Mouse (Mus musculus): ENCODE data around the gene Apoc2. TPM values are rescaled to one million over a fixed set of nuclear protein-coding genes. Genes with fewer than 3 reads are reported as not detected.
A peak's percentile ranks its signal among the peaks of the same experiment; 100 is the strongest.

Gene Apoc2
- polyA plus RNA-seq, 1 experiment from 2014 or later = 4.9 TPM

- WGBS (ENCODE audit: insufficient replicate concordance) = 86% methylated on average over 34 of the region's 34 CpGs
- ATAC-seq (replicated peaks; ENCODE audit: insufficient number of reproducible peaks, low FRiP score, low TSS enrichment) = no peak
- Histone ChIP-seq H3K36me3 (ENCODE audit: control insufficient read depth, insufficient read depth, low read length) (peaks cover 6% of the 10 kb centered on the region), H3K4me3 (ENCODE audit: low read depth, low read length) (no peak overlapping the region), H3K9ac (ENCODE audit: low read depth, low read length) (no peak overlapping the region), H3K9me3 (replicated peaks; ENCODE audit: control insufficient read depth, low read length) (no peaks in the 10 kb centered on the region), H3K4me2 (no peak overlapping the region), H3K27me3 (ENCODE audit: control insufficient read depth, insufficient read depth, low read length) (no peaks in the 10 kb centered on the region), H3K4me1 (ENCODE audit: control insufficient read depth, insufficient read depth, low read length) (peaks cover 48% of the 10 kb centered on the region), H3K27ac (ENCODE audit: low read depth, low read length) (0 out of 2 replicates have a peak overlapping the region, but pooled peaks have one; percentile 88)
Measured at GRCm38 (mm10) chr7:19696336-19696873, 18.7 kb upstream of the Apoc2 start.

- H3K9me3 ChIP-seq (replicated peaks; ENCODE audit: control insufficient read depth, low read length) = no peaks in the 10 kb centered on the region
- H3K4me2 ChIP-seq = no peak overlapping the region
- peaks cover 6% of the 10 kb centered on the region for H3K36me3 ChIP-seq (ENCODE audit: control insufficient read depth, insufficient read depth, low read length)
- H3K4me3 ChIP-seq (ENCODE audit: low read depth, low read length) = no peak overlapping the region
- WGBS (ENCODE audit: insufficient replicate concordance) = 58% methylated on average over 6 of the region's 6 CpGs
- no peak overlapping the region for H3K9ac ChIP-seq (ENCODE audit: low read depth, low read length)
- peaks cover 44% of the 10 kb centered on the region for H3K4me1 ChIP-seq (ENCODE audit: control insufficient read depth, insufficient read depth, low read length)
- ATAC-seq (replicated peaks; ENCODE audit: insufficient number of reproducible peaks, low FRiP score, low TSS enrichment) = no peak
- no peaks in the 10 kb centered on the region for H3K27me3 ChIP-seq (ENCODE audit: control insufficient read depth, insufficient read depth, low read length)
- 0 out of 2 replicates have a peak overlapping the region, but pooled peaks have one; percentile 88 for H3K27ac ChIP-seq (ENCODE audit: low read depth, low read length)
Measured at GRCm38 (mm10) chr7:19695881-19696280, 18.1 kb upstream of the Apoc2 start.

GRCm38 (mm10) chr7:19695213-19695594 lies 17.5 kb upstream of the Apoc2 start:
- peaks cover 6% of the 10 kb centered on the region for H3K36me3 ChIP-seq (ENCODE audit: control insufficient read depth, insufficient read depth, low read length)
- peaks cover 38% of the 10 kb centered on the region for H3K4me1 ChIP-seq (ENCODE audit: control insufficient read depth, insufficient read depth, low read length)
- H3K9me3 ChIP-seq (replicated peaks; ENCODE audit: control insufficient read depth, low read length) = no peaks in the 10 kb centered on the region
- peak overlapping the region; percentile 88 for H3K27ac ChIP-seq (ENCODE audit: low read depth, low read length)
- no peak overlapping the region for H3K9ac ChIP-seq (ENCODE audit: low read depth, low read length)
- WGBS (ENCODE audit: insufficient replicate concordance) = 6% methylated on average over 8 of the region's 8 CpGs
- no peak overlapping the region for H3K4me3 ChIP-seq (ENCODE audit: low read depth, low read length)
- no peaks in the 10 kb centered on the region for H3K27me3 ChIP-seq (ENCODE audit: control insufficient read depth, insufficient read depth, low read length)
- no peak for ATAC-seq (replicated peaks; ENCODE audit: insufficient number of reproducible peaks, low FRiP score, low TSS enrichment)
- peak overlapping the region; percentile 25 for H3K4me2 ChIP-seq

GRCm38 (mm10) chr7:19694336-19695212 lies 16.8 kb upstream of the Apoc2 start:
- peak overlapping the region; percentile 25 for H3K4me2 ChIP-seq
- ATAC-seq (replicated peaks; ENCODE audit: insufficient number of reproducible peaks, low FRiP score, low TSS enrichment) = no peak
- 68% methylated on average over 10 of the region's 10 CpGs for WGBS (ENCODE audit: insufficient replicate concordance)
- peaks cover 38% of the 10 kb centered on the region for H3K4me1 ChIP-seq (ENCODE audit: control insufficient read depth, insufficient read depth, low read length)
- H3K4me3 ChIP-seq (ENCODE audit: low read depth, low read length) = no peak overlapping the region
- H3K9ac ChIP-seq (ENCODE audit: low read depth, low read length) = no peak overlapping the region
- peaks cover 6% of the 10 kb centered on the region for H3K36me3 ChIP-seq (ENCODE audit: control insufficient read depth, insufficient read depth, low read length)
- peak overlapping the region; percentile 88 for H3K27ac ChIP-seq (ENCODE audit: low read depth, low read length)
- H3K9me3 ChIP-seq (replicated peaks; ENCODE audit: control insufficient read depth, low read length) = no peaks in the 10 kb centered on the region
- no peaks in the 10 kb centered on the region for H3K27me3 ChIP-seq (ENCODE audit: control insufficient read depth, insufficient read depth, low read length)

GRCm38 (mm10) chr7:19693421-19693820 lies 15.7 kb upstream of the Apoc2 start:
- no peak overlapping the region for H3K9ac ChIP-seq (ENCODE audit: low read depth, low read length)
- WGBS (ENCODE audit: insufficient replicate concordance) = 24% methylated on average over 10 of the region's 10 CpGs
- H3K4me3 ChIP-seq (ENCODE audit: low read depth, low read length) = no peak overlapping the region

GRCm38 (mm10) chr7:19691873-19692865 lies 14.4 kb upstream of the Apoc2 start, which contains the start of gene Apoc1:
Gene Apoc1, minus strand, starts transcription at chr7:19692660.
- peaks cover 6% of the 10 kb centered on the region for H3K36me3 ChIP-seq (ENCODE audit: control insufficient read depth, insufficient read depth, low read length)
- no peak within 1 kb of the TSS for H3K9ac ChIP-seq (ENCODE audit: low read depth, low read length)
- no peak within 1 kb of the TSS for H3K4me3 ChIP-seq (ENCODE audit: low read depth, low read length)
- peak within 1 kb of the TSS; percentile 54 for H3K27ac ChIP-seq (ENCODE audit: low read depth, low read length)
- peak within 1 kb of the TSS; percentile 29 for H3K4me2 ChIP-seq
- no peaks in the 10 kb centered on the region for H3K9me3 ChIP-seq (replicated peaks; ENCODE audit: control insufficient read depth, low read length)
- peaks cover 32% of the 10 kb centered on the region for H3K4me1 ChIP-seq (ENCODE audit: control insufficient read depth, insufficient read depth, low read length)
- no peak for ATAC-seq (replicated peaks; ENCODE audit: insufficient number of reproducible peaks, low FRiP score, low TSS enrichment)
- 43% methylated on average over 28 of the region's 28 CpGs for WGBS (ENCODE audit: insufficient replicate concordance)
- H3K27me3 ChIP-seq (ENCODE audit: control insufficient read depth, insufficient read depth, low read length) = no peaks in the 10 kb centered on the region

More at GRCm38 (mm10) chr7:19693421-19693820, 15.7 kb upstream of the Apoc2 start:
- Histone ChIP-seq H3K4me2 (peak overlapping the region; percentile 22; the same call in 1 of the 2 replicates), H3K27me3 (ENCODE audit: control insufficient read depth, insufficient read depth, low read length) (no peaks in the 10 kb centered on the region), H3K9me3 (replicated peaks; ENCODE audit: control insufficient read depth, low read length) (no peaks in the 10 kb centered on the region), H3K4me1 (ENCODE audit: control insufficient read depth, insufficient read depth, low read length) (peaks cover 32% of the 10 kb centered on the region), H3K27ac (ENCODE audit: low read depth, low read length) (peak overlapping the region; percentile 54), H3K36me3 (ENCODE audit: control insufficient read depth, insufficient read depth, low read length) (peaks cover 6% of the 10 kb centered on the region)
- no peak for ATAC-seq (replicated peaks; ENCODE audit: insufficient number of reproducible peaks, low FRiP score, low TSS enrichment)

GRCm38 (mm10) chr7:19691434-19691833 lies 13.7 kb upstream of the Apoc2 start:
- Histone ChIP-seq H3K9me3 (replicated peaks; ENCODE audit: control insufficient read depth, low read length) (no peaks in the 10 kb centered on the region), H3K4me3 (ENCODE audit: low read depth, low read length) (no peak overlapping the region), H3K36me3 (ENCODE audit: control insufficient read depth, insufficient read depth, low read length) (peaks cover 3% of the 10 kb centered on the region), H3K9ac (ENCODE audit: low read depth, low read length) (no peak overlapping the region), H3K27me3 (ENCODE audit: control insufficient read depth, insufficient read depth, low read length) (no peaks in the 10 kb centered on the region), H3K4me1 (ENCODE audit: control insufficient read depth, insufficient read depth, low read length) (peaks cover 29% of the 10 kb centered on the region), H3K27ac (ENCODE audit: low read depth, low read length) (no peak overlapping the region), H3K4me2 (no peak overlapping the region)
- no peak for ATAC-seq (replicated peaks; ENCODE audit: insufficient number of reproducible peaks, low FRiP score, low TSS enrichment)
- WGBS (ENCODE audit: insufficient replicate concordance) = 67% methylated on average over 6 of the region's 6 CpGs

- no peak for ATAC-seq (replicated peaks; ENCODE audit: insufficient number of reproducible peaks, low FRiP score, low TSS enrichment)
- WGBS (ENCODE audit: insufficient replicate concordance) = 82% methylated on average over 4 of the region's 4 CpGs
- H3K36me3 ChIP-seq (ENCODE audit: control insufficient read depth, insufficient read depth, low read length) = no peaks in the 10 kb centered on the region
- no peak overlapping the region for H3K9ac ChIP-seq (ENCODE audit: low read depth, low read length)
- H3K4me1 ChIP-seq (ENCODE audit: control insufficient read depth, insufficient read depth, low read length) = peaks cover 29% of the 10 kb centered on the region
- H3K4me2 ChIP-seq = no peak overlapping the region
- H3K27ac ChIP-seq (ENCODE audit: low read depth, low read length) = no peak overlapping the region
- H3K9me3 ChIP-seq (replicated peaks; ENCODE audit: control insufficient read depth, low read length) = no peaks in the 10 kb centered on the region
- no peaks in the 10 kb centered on the region for H3K27me3 ChIP-seq (ENCODE audit: control insufficient read depth, insufficient read depth, low read length)
- H3K4me3 ChIP-seq (ENCODE audit: low read depth, low read length) = no peak overlapping the region
Measured at GRCm38 (mm10) chr7:19690845-19691244, 13.1 kb upstream of the Apoc2 start.
